7 mouse cellular contexts compared by ENCODE assay signal in genomic region chr17:6315706-6316105, GRCm38 (mm10). TPM values are rescaled to one million over a fixed set of nuclear protein-coding genes. Genes with fewer than 3 reads are reported as not detected.
DNase-seq lines count a peak whose midpoint lies in the region; ATAC-seq and TF ChIP-seq lines count a peak whose summit lies in the region.
"Not testable (repeated sequence)": the region's sequence is repeated elsewhere in the genome, so short reads cannot be mapped to it uniquely, and the experiment has no call there.

No protein-coding gene starts in this region.

- not testable (repeated sequence) for TF ChIP-seq POLR2A in MEL (IDR thresholded peaks at IDR 0.05; ENCODE audit: control insufficient read depth in 1 of 2, insufficient read depth in 1 of 2, low read depth in 1 of 2, low read length in 2 of 2, poor library complexity in 1 of 2)

- H3K27me3 ChIP-seq in MEL (ENCODE audit: control insufficient read depth in 1 of 2, insufficient read depth in 2 of 2, low read length in 2 of 2); hindbrain, embryonic 15.5 days; neural tube, embryonic 13.5 days: not testable (repeated sequence)

- H3K79me2 ChIP-seq in MEL (ENCODE audit: control insufficient read depth, insufficient read depth, low read length, poor library complexity), result not testable (repeated sequence)

- peak; percentile 29 for ATAC-seq in granulocyte monocyte progenitor cell, adult 5-6 weeks (replicated peaks; ENCODE audit: poor library complexity, severe bottlenecking)
- ATAC-seq in hindbrain, embryonic 15.5 days (ENCODE audit: low FRiP score, low read depth); neural tube, embryonic 13.5 days (ENCODE audit: low read depth): not testable (repeated sequence)

- not testable (repeated sequence) for H3K36me3 ChIP-seq in MEL (ENCODE audit: control insufficient read depth in 1 of 2, insufficient read depth in 2 of 2, low read length in 2 of 2); hindbrain, embryonic 15.5 days; neural tube, embryonic 13.5 days

- 28% methylated on average over 3 of the region's 4 CpGs for WGBS in hindbrain, embryonic 15.5 days
- WGBS in neural tube, embryonic 13.5 days, result 32% methylated on average over 3 of the region's 4 CpGs

- not testable (repeated sequence) for H3K9me3 ChIP-seq in MEL (replicated peaks; ENCODE audit: insufficient read depth, low read length); hindbrain, embryonic 15.5 days; neural tube, embryonic 13.5 days

- H3K4me2 ChIP-seq in hindbrain, embryonic 15.5 days, result peak overlapping the region; percentile 60; the same call in 1 of the 2 replicates
- peak overlapping the region; percentile 56; the same call in 1 of the 2 replicates for H3K4me2 ChIP-seq in neural tube, embryonic 13.5 days

- H3K27ac ChIP-seq in MEL (ENCODE audit: control insufficient read depth, low read depth, low read length); hindbrain, embryonic 15.5 days (replicated peaks); neural tube, embryonic 13.5 days (replicated peaks): not testable (repeated sequence)

- not testable (repeated sequence) for DNase-seq in MEL (ENCODE audit: low read depth, low spot score)
- peak; percentile 76 for DNase-seq in cerebellum, adult 9-10 months
- DNase-seq in lung, postnatal 36 days, result peak; percentile 35
- peak; percentile 25 for DNase-seq in thymus, postnatal 25 days

- not testable (repeated sequence) for TF ChIP-seq RAD21 in MEL (IDR thresholded peaks at IDR 0.05; ENCODE audit: low read depth, low read length)

- H3K4me3 ChIP-seq in MEL (ENCODE audit: control insufficient read depth in 1 of 2, insufficient read depth in 1 of 2, low read depth in 2 of 2, low read length in 2 of 2), result peak overlapping the region; percentile 7 to 47; a peak in 3 of 4 replicates
- not testable (repeated sequence) for H3K4me3 ChIP-seq in hindbrain, embryonic 15.5 days; neural tube, embryonic 13.5 days

- H3K9ac ChIP-seq in MEL (ENCODE audit: control insufficient read depth, low read depth, low read length, poor library complexity, severe bottlenecking); hindbrain, embryonic 15.5 days; neural tube, embryonic 13.5 days: not testable (repeated sequence)

- not testable (repeated sequence) for TF ChIP-seq CTCF in MEL (IDR thresholded peaks at IDR 0.05 in 2 of 3, conservative IDR thresholded peaks at IDR 0.05 in 1 of 3; ENCODE audit: control insufficient read depth in 1 of 3, insufficient read depth in 1 of 3, low read depth in 2 of 3, low read length in 3 of 3, poor library complexity in 1 of 3, severe bottlenecking in 1 of 3)

- H3K4me1 ChIP-seq in MEL (ENCODE audit: control insufficient read depth in 1 of 2, insufficient read depth in 2 of 2, low read length in 2 of 2); hindbrain, embryonic 15.5 days (replicated peaks); neural tube, embryonic 13.5 days (replicated peaks): not testable (repeated sequence)

- not testable (repeated sequence) for TF ChIP-seq EP300 in MEL (IDR thresholded peaks at IDR 0.05; ENCODE audit: low read depth in 1 of 2, low read length in 2 of 2)

RNA-seq across cellular contexts. Expression of gene Dynlt1a, which starts 1.6 kb away (rescaled TPM):
- total RNA-seq in MEL (2012; rRNA removed), result 7.8 and 10.9 TPM in 2 replicates
- 10 to 100 TPM in 1 of 2 experiments, not detected in 1; 15.9 TPM for polyA plus RNA-seq in MEL (2012; ENCODE audit: insufficient read depth in 1 of 2, insufficient read length in 2 of 2, low read depth in 1 of 2, low replicate concordance in 2 of 2, missing spikeins in 1 of 2)
- 6.5 and 7.7 TPM in 2 replicates for total RNA-seq in granulocyte monocyte progenitor cell, adult 5-6 weeks (2014; fragmentation: Nextera tagmentation)
- total RNA-seq in granulocyte monocyte progenitor cell, adult 5-6 weeks (2017), result 6.9 and 7.0 TPM in 2 replicates
- 50.2 and 52.7 TPM in 2 replicates for polyA plus RNA-seq in hindbrain, embryonic 15.5 days (2015; fragmentation: Nextera tagmentation; extraction: Ambion mirVana)
- 55.6 and 56.5 TPM in 2 replicates for polyA plus RNA-seq in neural tube, embryonic 13.5 days (2015; fragmentation: Nextera tagmentation; extraction: Ambion mirVana)

RNA-seq across cellular contexts. Expression of gene Tmem181a, which starts 59.0 kb away (rescaled TPM):
- total RNA-seq in MEL (2012; rRNA removed), result 6.0 and 6.5 TPM in 2 replicates
- 10 to 100 TPM; 10.8 to 25.5 TPM for polyA plus RNA-seq in MEL (2012; ENCODE audit: insufficient read depth in 1 of 2, insufficient read length in 2 of 2, low read depth in 1 of 2, low replicate concordance in 2 of 2, missing spikeins in 1 of 2)
- total RNA-seq in granulocyte monocyte progenitor cell, adult 5-6 weeks (2014; fragmentation: Nextera tagmentation), result 9.7 and 13.0 TPM in 2 replicates
- 7.4 and 8.2 TPM in 2 replicates for total RNA-seq in granulocyte monocyte progenitor cell, adult 5-6 weeks (2017)
- 53.2 and 58.4 TPM in 2 replicates for polyA plus RNA-seq in hindbrain, embryonic 15.5 days (2015; fragmentation: Nextera tagmentation; extraction: Ambion mirVana)
- 35.8 and 38.5 TPM in 2 replicates for polyA plus RNA-seq in neural tube, embryonic 13.5 days (2015; fragmentation: Nextera tagmentation; extraction: Ambion mirVana)
